Mouse (Mus musculus) stomach, embryonic 14.5 days (tissue): ENCODE results near the gene Itsn1. TPM values are rescaled to one million over a fixed set of nuclear protein-coding genes. Genes with fewer than 3 reads are reported as not detected.

ENCODE experiments used
- ATAC-seq: fragments of 200-750 bp; cut with Nextera tagmentation; 2 replicates; pipeline ENCODE4 v1.8.0; 2017; ENCODE audit warnings: low read depth, moderate TSS enrichment; ENCODE audit not compliant: insufficient number of reproducible peaks, insufficient read depth, low FRiP score
- H3K27ac ChIP-seq: fragments of 300-500 bp; sonication (generic); 2 replicates; pipeline ENCODE4 v1.5.1; 2014; ENCODE audit warnings: mild to moderate bottlenecking, low read length, moderate library complexity, mixed read lengths
- H3K27me3 ChIP-seq: fragments of 300-500 bp; sonication (generic); 2 replicates; pipeline ENCODE4 v1.6.1; 2014; ENCODE audit warnings: low read length, control low read depth, mixed read lengths; ENCODE audit not compliant: control insufficient read depth, insufficient read depth
- H3K36me3 ChIP-seq: fragments of 300-500 bp; sonication (generic); 2 replicates; pipeline ENCODE4 v1.6.1; 2014; ENCODE audit warnings: mild to moderate bottlenecking, control low read depth, low read length, moderate library complexity, mixed read lengths; ENCODE audit not compliant: control insufficient read depth, insufficient read depth
- H3K4me1 ChIP-seq: fragments of 300-500 bp; sonication (generic); 2 replicates; pipeline ENCODE4 v1.6.1; 2014; ENCODE audit warnings: low read length, control low read depth, mixed read lengths; ENCODE audit not compliant: control insufficient read depth, insufficient read depth
- H3K4me2 ChIP-seq: fragments of 300-500 bp; sonication (generic); replicated peaks from 2 replicates; pipeline ENCODE4 v1.6.1; 2014; ENCODE audit warnings: low read depth, low read length, control low read depth
- H3K4me3 ChIP-seq: fragments of 300-500 bp; sonication (generic); 2 replicates; pipeline ENCODE4 v1.5.1; 2014; ENCODE audit warnings: low read depth, low read length, control low read depth
- H3K9ac ChIP-seq: fragments of 300-500 bp; sonication (generic); replicated peaks from 2 replicates; pipeline ENCODE4 v1.6.1; 2014; ENCODE audit warnings: low read depth, mild to moderate bottlenecking, control low read depth, low read length, moderate library complexity, mixed read lengths
- H3K9me3 ChIP-seq: fragments of 300-500 bp; sonication (generic); 2 replicates; pipeline ENCODE4 v1.6.1; 2016; ENCODE audit warnings: low read depth, low read length, control low read depth; ENCODE audit not compliant: control insufficient read depth
- WGBS: fragments of 180-500 bp; shearing (Covaris S2); extraction: QIAGEN DNeasy Blood & Tissue Kit; methylation state at CpG from one replicate; pipeline ENCODE4 v1.1.7; 2014; 5-methylcytosine and 5-hydroxymethylcytosine counted together
- polyA plus RNA-seq: library from polyadenylated mRNA; unstranded; fragments of >200 nt; fragmentation: Nextera tagmentation; extraction: Ambion mirVana; gene quantifications from 2 replicates; pipeline ENCODE4 v1.2.1, GENCODE M21; 2014

Itsn1 gene
- polyA plus RNA-seq, 1 experiment from 2014 or later, result 26.4 TPM

- no peak for ATAC-seq
- H3K4me3 ChIP-seq, result no peak overlapping the region
- H3K9ac ChIP-seq, result no peak overlapping the region
- H3K4me2 ChIP-seq, result no peak overlapping the region
- H3K9me3 ChIP-seq, result no peaks in the 10 kb centered on the region
- 85% methylated on average over 7 of the region's 7 CpGs for WGBS
- H3K36me3 ChIP-seq, result peaks cover 20% of the 10 kb centered on the region
- H3K27me3 ChIP-seq, result no peaks in the 10 kb centered on the region
- no peaks in the 10 kb centered on the region for H3K4me1 ChIP-seq
- H3K27ac ChIP-seq, result no peak overlapping the region
These were observed 120.0 kb downstream of the Itsn1 start for GRCm38 (mm10) chr16:91848906-91849603.

GRCm38 (mm10) chr16:91850175-91850574 is 121.1 kb downstream of the Itsn1 start:
- Histone ChIP-seq H3K9ac (no peak overlapping the region), H3K27me3 (no peaks in the 10 kb centered on the region), H3K27ac (no peak overlapping the region), H3K36me3 (peaks cover 26% of the 10 kb centered on the region), H3K4me1 (no peaks in the 10 kb centered on the region), H3K4me3 (no peak overlapping the region), H3K9me3 (no peaks in the 10 kb centered on the region), H3K4me2 (no peak overlapping the region)
- WGBS, result 92% methylated on average over 3 of the region's 3 CpGs
- no peak for ATAC-seq

GRCm38 (mm10) chr16:91851456-91852231 is 122.6 kb downstream of the Itsn1 start:
- Histone ChIP-seq H3K4me3 (no peak overlapping the region), H3K36me3 (peaks cover 31% of the 10 kb centered on the region), H3K4me2 (no peak overlapping the region), H3K27ac (no peak overlapping the region), H3K9me3 (no peaks in the 10 kb centered on the region), H3K4me1 (no peaks in the 10 kb centered on the region), H3K9ac (no peak overlapping the region), H3K27me3 (no peaks in the 10 kb centered on the region)
- 85% methylated on average over 19 of the region's 19 CpGs for WGBS
- no peak for ATAC-seq

GRCm38 (mm10) chr16:91852753-91853152 is 123.7 kb downstream of the Itsn1 start:
- ATAC-seq, result no peak
- H3K36me3 ChIP-seq, result peaks cover 31% of the 10 kb centered on the region

GRCm38 (mm10) chr16:91853223-91853622 is 124.1 kb downstream of the Itsn1 start:
- Histone ChIP-seq H3K9me3 (no peaks in the 10 kb centered on the region), H3K27ac (no peak overlapping the region), H3K36me3 (peaks cover 31% of the 10 kb centered on the region), H3K4me2 (no peak overlapping the region), H3K9ac (no peak overlapping the region), H3K27me3 (no peaks in the 10 kb centered on the region), H3K4me3 (no peak overlapping the region), H3K4me1 (no peaks in the 10 kb centered on the region)
- ATAC-seq, result no peak
- WGBS, result 94% methylated on average over 12 of the region's 12 CpGs

More at GRCm38 (mm10) chr16:91852753-91853152, 123.7 kb downstream of the Itsn1 start:
- Histone ChIP-seq H3K9ac (no peak overlapping the region), H3K4me3 (no peak overlapping the region), H3K4me1 (no peaks in the 10 kb centered on the region), H3K4me2 (no peak overlapping the region), H3K27ac (no peak overlapping the region), H3K9me3 (no peaks in the 10 kb centered on the region), H3K27me3 (no peaks in the 10 kb centered on the region)
- 80% methylated on average over 10 of the region's 10 CpGs for WGBS

- H3K4me2 ChIP-seq, result no peak overlapping the region
- no peak overlapping the region for H3K4me3 ChIP-seq
- ATAC-seq, result no peak
- peaks cover 7% of the 10 kb centered on the region; the same call in 1 of the 2 replicates for H3K4me1 ChIP-seq
- H3K9me3 ChIP-seq, result no peaks in the 10 kb centered on the region
- no peak overlapping the region for H3K27ac ChIP-seq
- no peak overlapping the region for H3K9ac ChIP-seq
- H3K36me3 ChIP-seq, result peaks cover 14% of the 10 kb centered on the region; the same call in 1 of the 2 replicates
- no peaks in the 10 kb centered on the region for H3K27me3 ChIP-seq
- WGBS, result 95% methylated on average over 7 of the region's 7 CpGs
These were observed 129.6 kb downstream of the Itsn1 start for GRCm38 (mm10) chr16:91858695-91859094.

- Histone ChIP-seq H3K4me1 (peaks cover 7% of the 10 kb centered on the region; the same call in 1 of the 2 replicates), H3K27me3 (no peaks in the 10 kb centered on the region), H3K9ac (no peak overlapping the region), H3K4me2 (no peak overlapping the region), H3K9me3 (no peaks in the 10 kb centered on the region), H3K36me3 (peaks cover 19% of the 10 kb centered on the region; the same call in 1 of the 2 replicates), H3K4me3 (no peak overlapping the region), H3K27ac (no peak overlapping the region)
- WGBS, result 69% methylated on average over 3 of the region's 3 CpGs
- no peak for ATAC-seq
These were observed 130.1 kb downstream of the Itsn1 start for GRCm38 (mm10) chr16:91859203-91859602.

GRCm38 (mm10) chr16:91859958-91860357 is 130.9 kb downstream of the Itsn1 start:
- Histone ChIP-seq H3K4me3 (no peak overlapping the region), H3K36me3 (peaks cover 15% of the 10 kb centered on the region; the same call in 1 of the 2 replicates), H3K9me3 (no peaks in the 10 kb centered on the region), H3K9ac (no peak overlapping the region), H3K4me2 (no peak overlapping the region), H3K27ac (no peak overlapping the region), H3K27me3 (no peaks in the 10 kb centered on the region), H3K4me1 (peaks cover 7% of the 10 kb centered on the region; the same call in 1 of the 2 replicates)
- ATAC-seq, result no peak
- WGBS, result 85% methylated on average over 8 of the region's 8 CpGs
